Mouse (Mus musculus) liver, embryonic 14.5 days (tissue): Measurements from ENCODE around the gene Wnt3. TPM values are rescaled to one million over a fixed set of nuclear protein-coding genes. Genes with fewer than 3 reads are reported as not detected.
A peak's percentile ranks its signal among the peaks of the same experiment; 100 is the strongest.

Source experiments
- ATAC-seq: fragments of 200-750 bp; cut with Nextera tagmentation; 2 replicates; pipeline ENCODE4 v1.8.0; 2017; ENCODE audit warnings: moderate number of reproducible peaks, mild to moderate bottlenecking, moderate library complexity; ENCODE audit not compliant: insufficient read depth
- DNase-seq, 3 experiments: peaks; one replicate each; pipeline ENCODE4 v3.0.0-alpha.2; 2012 to 2013; ENCODE audit warnings: low read depth in 3 of 3, low spot score in 3 of 3
- H3K27ac ChIP-seq: fragments of 300-500 bp; sonication (generic); 2 replicates; pipeline ENCODE4 v1.5.1; 2014; ENCODE audit warnings: moderate library complexity, mild to moderate bottlenecking, control low read depth, inconsistent platforms
- H3K27me3 ChIP-seq: fragments of 300-500 bp; sonication (generic); 2 replicates; pipeline ENCODE4 v1.6.1; 2014; ENCODE audit warnings: mild to moderate bottlenecking, low read length, moderate library complexity; ENCODE audit not compliant: control insufficient read depth, insufficient read depth
- H3K36me3 ChIP-seq: fragments of 300-500 bp; sonication (generic); replicated peaks from 2 replicates; pipeline ENCODE4 v1.6.1; 2014; ENCODE audit warnings: low read depth; ENCODE audit not compliant: control insufficient read depth, insufficient read depth
- H3K4me1 ChIP-seq, 2 experiments: fragments of 200-500 bp in 1 of 2; fragments of 300-500 bp in 1 of 2; sonication (generic) in 1 of 2; replicated peaks; 2 replicates each; pipeline ENCODE4 v1.6.1; 2012 to 2014; ENCODE audit warnings: antibody characterized with exemption in 1 of 2, inconsistent platforms in 1 of 2, low read length in 1 of 2; ENCODE audit not compliant: control insufficient read depth in 2 of 2, insufficient read depth in 2 of 2
- H3K4me2 ChIP-seq: fragments of 300-500 bp; sonication (generic); 2 replicates; pipeline ENCODE4 v1.6.1; 2014; ENCODE audit warnings: low read depth, mild to moderate bottlenecking, control low read depth, moderate library complexity
- H3K4me3 ChIP-seq, 2 experiments: fragments of 200-500 bp in 1 of 2; fragments of 300-500 bp in 1 of 2; sonication (generic) in 1 of 2; 2 replicates each; pipeline ENCODE4 v1.5.1; 2012 to 2014; ENCODE audit warnings: low read depth in 2 of 2, low read length in 2 of 2, mild to moderate bottlenecking in 2 of 2, control low read depth in 1 of 2, inconsistent platforms in 1 of 2, moderate library complexity in 1 of 2; ENCODE audit not compliant: insufficient read depth in 1 of 2
- H3K9ac ChIP-seq: fragments of 300-500 bp; sonication (generic); replicated peaks from 2 replicates; pipeline ENCODE4 v1.6.1; 2014; ENCODE audit warnings: mild to moderate bottlenecking, control low read depth, moderate library complexity
- H3K9me3 ChIP-seq: fragments of 300-500 bp; sonication (generic); 2 replicates; pipeline ENCODE4 v1.6.1; 2016; ENCODE audit warnings: low read length, mixed read lengths; ENCODE audit not compliant: control insufficient read depth
- CTCF ChIP-seq: IDR thresholded peaks from 2 replicates; pipeline ENCODE4 v1.5.1; 2016; ENCODE audit warnings: antibody characterized with exemption, low read depth, control low read depth
- EP300 ChIP-seq: IDR thresholded peaks from 2 replicates; pipeline ENCODE4 v1.6.1; 2016; ENCODE audit warnings: antibody characterized with exemption, low read depth
- WGBS: fragments of 180-500 bp; shearing (Covaris S2); extraction: QIAGEN DNeasy Blood & Tissue Kit; methylation state at CpG from one replicate; pipeline ENCODE4 v1.1.7; 2014; ENCODE audit not compliant: insufficient replicate concordance; 5-methylcytosine and 5-hydroxymethylcytosine counted together
- polyA plus RNA-seq, 2 experiments: library from polyadenylated mRNA; depleted of rRNA in 1 of 2; stranded (reverse) in 1 of 2; unstranded in 1 of 2; fragments of >200 nt; fragmentation: Nextera tagmentation in 1 of 2; extraction: Ambion mirVana in 1 of 2; gene quantifications; 2 replicates each; pipeline versions ENCODE4 v1.2.1 to v1.2.3; 2012 to 2014

Wnt3 gene
- polyA plus RNA-seq, 2 experiments, result 0.01 TPM; not detected in 1

GRCm38 (mm10) chr11:103854294-103854693 lies 80.3 kb downstream of the Wnt3 start:
- H3K9me3 ChIP-seq, result no peaks in the 10 kb centered on the region
- no peak for ATAC-seq
- TF ChIP-seq EP300, result no peak
- no peak for TF ChIP-seq CTCF
- H3K4me3 ChIP-seq, result no peak overlapping the region
- DNase-seq, result no peak
- no peak overlapping the region for H3K9ac ChIP-seq
- 75% methylated on average over 9 of the region's 9 CpGs for WGBS
- no peak overlapping the region for H3K27ac ChIP-seq
- no peaks in the 10 kb centered on the region for H3K27me3 ChIP-seq
- H3K4me1 ChIP-seq, result peaks cover 0 to 11% of the 10 kb centered on the region in 2 experiments; a peak in 1 of 4 replicates
- no peaks in the 10 kb centered on the region; the same call in 1 of the 2 replicates for H3K36me3 ChIP-seq
- no peak overlapping the region for H3K4me2 ChIP-seq

- no peak overlapping the region for H3K4me3 ChIP-seq
- H3K4me1 ChIP-seq, result peaks cover 0 to 11% of the 10 kb centered on the region in 2 experiments; a peak in 1 of 4 replicates
- no peak overlapping the region for H3K4me2 ChIP-seq
- no peaks in the 10 kb centered on the region for H3K9me3 ChIP-seq
- TF ChIP-seq CTCF (no peak), EP300 (no peak)
- DNase-seq (no peak), ATAC-seq (no peak)
- H3K36me3 ChIP-seq, result peaks cover under 1% of the 10 kb centered on the region; the same call in 1 of the 2 replicates
- no peak overlapping the region for H3K27ac ChIP-seq
- H3K27me3 ChIP-seq, result no peaks in the 10 kb centered on the region
- WGBS, result 76% methylated on average over 7 of the region's 7 CpGs
- H3K9ac ChIP-seq, result no peak overlapping the region
Observed at GRCm38 (mm10) chr11:103856641-103857040, 82.7 kb downstream of the Wnt3 start.

GRCm38 (mm10) chr11:103858760-103859159 lies 84.8 kb downstream of the Wnt3 start:
- DNase-seq (no peak), ATAC-seq (no peak)
- no peaks in the 10 kb centered on the region for H3K9me3 ChIP-seq
- no peaks in the 10 kb centered on the region for H3K4me1 ChIP-seq
- 44% methylated on average over 5 of the region's 5 CpGs for WGBS
- H3K4me2 ChIP-seq, result no peak overlapping the region
- no peak overlapping the region for H3K27ac ChIP-seq
- no peak overlapping the region for H3K4me3 ChIP-seq
- no peak overlapping the region for H3K9ac ChIP-seq
- TF ChIP-seq EP300, result no peak
- no peak for TF ChIP-seq CTCF
- no peaks in the 10 kb centered on the region for H3K27me3 ChIP-seq
- H3K36me3 ChIP-seq, result peaks cover 4% of the 10 kb centered on the region; the same call in 1 of the 2 replicates

DNA sequence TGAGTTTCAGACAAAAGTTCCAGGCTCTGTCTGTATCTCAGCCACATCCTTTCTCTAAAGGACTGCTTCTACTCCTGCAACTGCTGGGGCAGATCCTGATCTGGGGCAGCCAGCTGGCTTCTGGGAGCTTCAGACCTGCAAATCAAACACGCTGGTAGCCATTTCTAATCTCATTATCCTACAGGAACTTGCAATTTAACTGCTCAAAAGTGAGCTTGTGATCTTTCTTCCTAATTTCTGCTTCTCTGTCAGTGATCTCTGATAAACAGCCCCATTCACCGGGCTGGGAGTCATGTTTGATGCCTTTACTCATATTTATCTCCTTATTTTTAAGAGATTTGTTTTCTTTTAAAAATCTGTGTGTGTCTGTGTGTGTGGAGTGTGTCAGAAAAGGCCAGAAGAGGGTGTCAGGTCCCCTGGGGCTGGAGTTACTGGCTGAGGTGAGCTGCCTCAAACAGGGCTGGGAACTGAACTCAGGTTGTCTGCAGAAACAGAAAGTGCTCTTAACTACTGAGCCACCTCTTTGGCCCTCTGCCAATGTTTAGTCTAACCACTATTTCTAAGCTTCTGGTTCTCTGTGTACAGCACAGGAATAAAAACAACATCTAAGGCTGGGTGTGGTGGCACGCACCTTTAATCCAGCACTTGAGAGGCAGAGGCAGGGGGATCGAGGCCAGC lies 86.1 kb downstream of the Wnt3 start:
- ATAC-seq (no peak), DNase-seq (no peak)

DNA sequence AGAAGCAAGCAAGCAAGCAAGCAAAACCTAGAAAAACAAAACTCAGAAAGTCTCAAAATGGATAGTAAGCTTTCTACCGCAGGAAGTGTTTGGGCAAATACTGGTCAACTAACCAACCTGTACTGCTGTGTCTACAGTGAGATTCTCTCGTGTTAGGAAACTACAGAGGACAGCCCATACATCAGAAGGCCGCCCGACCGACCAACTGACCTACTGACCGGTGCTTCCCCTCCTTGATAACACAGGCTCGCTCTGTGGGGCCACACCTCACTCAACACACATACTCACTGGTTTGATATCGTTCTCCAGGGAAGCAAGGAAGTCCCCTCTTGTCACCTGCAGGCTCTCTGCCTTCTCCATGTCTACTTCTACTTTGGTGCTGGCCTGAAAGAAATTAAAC lies 89.0 kb downstream of the Wnt3 start:
- no peak overlapping the region for H3K27ac ChIP-seq
- no peak overlapping the region for H3K4me3 ChIP-seq
- peaks cover 4% of the 10 kb centered on the region; the same call in 1 of the 2 replicates for H3K36me3 ChIP-seq
- no peak overlapping the region for H3K4me2 ChIP-seq
- H3K9me3 ChIP-seq, result no peaks in the 10 kb centered on the region
- ATAC-seq, result peak; percentile 11; the same call in 1 of the 2 replicates
- no peaks in the 10 kb centered on the region for H3K27me3 ChIP-seq
- no peak for TF ChIP-seq EP300
- no peak for TF ChIP-seq CTCF
- no peaks in the 10 kb centered on the region; a peak in 1 of 4 replicates for H3K4me1 ChIP-seq
- DNase-seq, result peak in 2 of 3 experiments; percentile 7 to 20
- no peak overlapping the region for H3K9ac ChIP-seq
- 62% methylated on average over 8 of the region's 8 CpGs for WGBS

More for the DNA sequence above, 86.1 kb downstream of the Wnt3 start:
- Histone ChIP-seq H3K9me3 (no peaks in the 10 kb centered on the region), H3K9ac (no peak overlapping the region), H3K4me2 (no peak overlapping the region), H3K4me3 (no peak overlapping the region), H3K27ac (no peak overlapping the region), H3K36me3 (peaks cover 4% of the 10 kb centered on the region; the same call in 1 of the 2 replicates), H3K4me1 (no peaks in the 10 kb centered on the region; a peak in 1 of 4 replicates), H3K27me3 (no peaks in the 10 kb centered on the region)
- 69% methylated on average over 4 of the region's 4 CpGs for WGBS
- TF ChIP-seq EP300, result no peak
- TF ChIP-seq CTCF, result no peak
